Mouse (Mus musculus): Measurements from ENCODE around the gene Map6. TPM values are rescaled to one million over a fixed set of nuclear protein-coding genes. Genes with fewer than 3 reads are reported as not detected.

Gene Map6
- total RNA-seq, 2 experiments from 2014 or later, result not detected

DNA sequence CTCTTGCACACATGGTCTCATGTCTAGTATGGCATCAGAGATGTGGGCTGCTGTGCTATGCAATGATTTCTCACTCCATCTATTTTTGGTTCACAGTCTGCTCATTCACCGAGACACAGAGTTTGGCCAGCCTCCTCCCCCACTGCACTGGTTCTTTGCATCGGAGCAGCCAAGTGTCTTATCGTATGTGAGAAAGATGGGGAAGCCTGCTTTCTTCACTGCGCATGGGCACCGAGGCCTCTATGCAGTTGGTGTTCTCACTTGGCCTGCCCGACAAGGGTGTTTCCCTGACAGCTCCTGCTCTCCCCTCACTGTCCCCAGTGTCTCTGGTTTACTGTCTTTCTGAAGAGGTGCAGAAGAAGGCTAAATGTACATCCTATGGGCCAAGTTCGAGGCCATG, 12.2 kb upstream of the Map6 start:
- no peak for ATAC-seq (replicated peaks; ENCODE audit: low FRiP score, low TSS enrichment, poor library complexity, severe bottlenecking)

DNA sequence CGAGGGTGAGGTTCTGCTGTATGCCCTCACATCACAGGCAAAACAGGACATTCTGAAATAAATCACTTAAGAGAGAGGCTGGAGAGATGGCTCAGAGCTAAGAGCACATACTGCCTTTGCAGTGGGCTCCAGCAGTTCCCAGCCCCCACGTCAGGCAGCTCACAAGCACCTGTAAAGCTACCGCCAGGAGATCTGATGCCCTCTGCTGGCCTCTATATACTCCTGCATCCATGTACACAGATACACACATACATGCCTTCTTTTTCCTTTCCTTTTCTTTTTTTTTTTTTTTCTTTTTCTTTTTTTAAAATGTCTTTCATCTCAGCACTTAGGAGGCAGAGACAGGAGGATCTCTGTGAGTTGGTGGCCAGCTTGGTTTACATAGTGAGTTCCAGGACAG, 5.3 kb upstream of the Map6 start:
- no peak for ATAC-seq (replicated peaks; ENCODE audit: low FRiP score, low TSS enrichment, poor library complexity, severe bottlenecking)

DNA sequence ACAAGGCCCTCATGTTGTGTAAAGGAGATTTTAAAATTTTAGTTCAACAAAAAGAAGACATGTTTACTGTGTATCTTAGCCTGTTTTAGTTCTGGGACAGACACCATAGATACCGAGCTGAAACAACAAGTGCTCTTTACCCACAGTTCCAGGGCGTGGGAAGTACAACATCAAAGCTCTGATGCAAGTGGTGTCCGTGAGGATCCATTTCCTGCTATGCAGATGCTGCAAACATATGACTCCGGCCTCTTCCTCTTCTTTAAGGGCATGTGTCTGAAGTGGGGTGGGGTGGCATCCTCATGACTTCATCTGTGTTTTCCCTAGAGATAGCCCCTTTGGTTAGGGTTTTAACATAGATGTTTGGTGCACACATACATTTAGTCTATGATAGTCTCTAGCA, 3.7 kb upstream of the Map6 start:
- no peak for ATAC-seq (replicated peaks; ENCODE audit: low FRiP score, low TSS enrichment, poor library complexity, severe bottlenecking)

DNA sequence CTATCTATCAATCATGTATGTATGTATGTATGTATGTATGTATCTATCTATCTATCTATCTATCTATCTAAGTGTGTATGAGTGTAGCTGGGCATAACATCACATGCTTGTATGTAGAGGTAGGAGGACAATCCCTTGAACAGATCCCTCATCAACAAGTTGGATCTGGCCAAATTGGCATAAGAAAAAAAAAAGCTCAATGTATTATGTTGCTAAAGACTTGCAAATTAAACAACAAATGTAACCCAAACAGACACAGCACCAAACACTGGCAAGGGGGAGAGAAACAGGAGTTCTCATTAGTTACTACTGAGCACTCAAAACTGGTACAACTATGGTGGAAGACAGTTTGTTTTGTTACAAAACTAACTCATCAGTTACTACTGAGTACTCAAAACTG, 2.6 kb upstream of the Map6 start:
- no peak for ATAC-seq (replicated peaks; ENCODE audit: low FRiP score, low TSS enrichment, poor library complexity, severe bottlenecking)

DNA sequence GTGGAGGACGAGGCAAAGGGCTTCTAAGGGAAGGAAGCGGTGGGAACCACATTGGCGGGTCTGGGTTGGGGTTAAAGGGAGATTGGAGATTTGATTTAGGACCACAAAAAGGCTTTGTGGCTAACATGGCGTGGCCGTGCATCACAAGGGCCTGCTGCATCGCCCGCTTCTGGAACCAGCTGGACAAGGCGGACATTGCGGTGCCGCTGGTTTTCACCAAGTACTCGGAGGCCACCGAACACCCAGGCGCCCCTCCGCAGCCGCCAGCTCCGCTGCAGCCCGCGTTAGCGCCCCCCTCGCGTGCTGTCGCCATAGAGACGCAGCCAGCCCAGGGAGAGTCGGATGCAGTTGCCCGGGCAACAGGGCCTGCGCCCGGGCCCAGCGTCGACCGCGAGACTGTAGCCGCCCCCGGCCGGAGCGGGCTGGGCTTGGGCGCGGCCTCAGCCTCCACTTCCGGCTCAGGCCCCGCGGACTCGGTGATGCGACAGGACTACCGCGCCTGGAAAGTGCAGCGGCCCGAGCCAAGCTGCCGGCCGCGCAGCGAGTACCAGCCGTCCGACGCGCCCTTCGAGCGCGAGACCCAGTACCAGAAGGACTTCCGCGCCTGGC, 754 bp downstream of the Map6 start:
- no peak for ATAC-seq (replicated peaks; ENCODE audit: low FRiP score, low TSS enrichment, poor library complexity, severe bottlenecking)

DNA sequence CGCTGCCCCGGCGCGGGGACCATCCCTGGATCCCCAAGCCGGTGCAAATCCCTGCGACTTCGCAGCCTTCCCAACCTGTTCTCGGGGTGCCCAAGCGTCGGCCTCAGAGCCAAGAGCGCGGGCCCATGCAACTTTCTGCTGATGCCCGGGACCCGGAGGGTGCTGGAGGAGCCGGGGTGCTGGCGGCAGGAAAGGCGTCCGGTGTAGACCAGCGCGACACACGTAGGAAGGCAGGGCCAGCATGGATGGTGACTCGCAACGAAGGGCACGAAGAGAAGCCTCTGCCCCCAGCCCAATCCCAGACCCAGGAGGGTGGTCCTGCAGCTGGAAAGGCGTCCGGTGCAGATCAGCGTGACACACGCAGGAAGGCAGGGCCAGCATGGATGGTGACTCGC, 1.3 kb downstream of the Map6 start:
- 0 out of 2 replicates have a peak, but pooled peaks have one; percentile 27 for ATAC-seq (replicated peaks; ENCODE audit: low FRiP score, low TSS enrichment, poor library complexity, severe bottlenecking)

DNA sequence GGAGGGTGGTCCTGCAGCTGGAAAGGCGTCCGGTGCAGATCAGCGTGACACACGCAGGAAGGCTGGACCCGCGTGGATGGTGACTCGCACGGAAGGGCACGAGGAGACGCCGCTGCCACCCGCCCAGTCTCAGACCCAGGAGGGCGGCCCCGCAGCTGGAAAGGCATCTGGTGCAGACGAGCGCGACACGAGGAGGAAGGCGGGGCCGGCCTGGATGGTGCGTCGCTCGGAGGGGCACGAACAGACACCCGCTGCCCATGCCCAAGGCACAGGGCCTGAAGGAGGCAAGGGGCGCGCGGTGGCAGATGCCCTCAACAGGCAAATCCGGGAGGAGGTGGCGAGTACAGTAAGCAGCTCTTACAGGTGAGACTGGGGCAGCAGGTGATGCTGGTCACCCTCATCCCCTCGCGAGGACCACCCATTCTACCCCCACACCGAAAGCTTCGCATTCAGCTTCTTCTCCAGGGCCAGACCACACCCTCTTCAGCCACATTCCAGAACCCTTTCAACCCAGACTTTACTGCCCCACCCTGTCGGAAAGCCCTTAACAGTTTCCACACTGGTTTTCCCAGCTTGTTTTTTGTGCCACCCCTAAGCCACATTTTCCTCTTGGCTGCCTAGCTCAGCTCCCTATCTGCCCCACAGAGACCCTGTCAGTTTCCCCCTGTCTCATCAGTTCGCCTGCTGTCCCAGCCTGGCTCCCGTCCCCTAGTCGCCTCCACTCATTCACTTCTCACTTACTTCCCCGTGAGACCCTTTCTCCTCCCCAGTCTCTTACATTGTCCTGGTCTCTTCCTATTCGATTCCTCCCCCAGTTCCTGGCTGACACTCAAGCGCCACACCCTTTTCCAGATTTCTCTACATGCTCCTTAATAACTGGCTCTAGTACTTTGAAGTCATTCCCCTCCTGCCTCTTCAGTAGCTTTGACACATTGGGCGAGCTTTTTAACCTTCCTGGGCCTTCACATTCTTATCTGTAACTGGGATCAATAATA, 2.0 kb downstream of the Map6 start:
- no peak for ATAC-seq (replicated peaks; ENCODE audit: low FRiP score, low TSS enrichment, poor library complexity, severe bottlenecking)

DNA sequence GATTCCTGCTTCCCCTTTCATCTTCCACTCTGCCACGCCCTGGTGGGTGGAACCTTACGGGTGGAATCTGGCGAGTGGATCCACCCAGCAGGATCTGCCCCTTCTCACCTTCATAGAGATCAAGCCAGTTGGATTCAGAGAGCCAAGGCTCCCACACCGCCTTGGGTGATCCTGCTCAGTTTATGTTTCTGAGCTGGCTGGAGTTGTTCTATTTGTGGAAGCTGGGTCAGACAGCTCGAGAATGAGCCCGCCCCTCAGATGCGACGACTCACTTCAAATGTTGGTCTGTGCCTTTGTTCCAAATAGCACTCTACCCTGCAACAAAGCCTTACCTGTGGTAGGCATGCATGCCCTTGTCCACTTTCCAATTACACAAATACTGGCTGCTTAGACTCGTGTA, 4.4 kb downstream of the Map6 start:
- no peak for ATAC-seq (replicated peaks; ENCODE audit: low FRiP score, low TSS enrichment, poor library complexity, severe bottlenecking)

DNA sequence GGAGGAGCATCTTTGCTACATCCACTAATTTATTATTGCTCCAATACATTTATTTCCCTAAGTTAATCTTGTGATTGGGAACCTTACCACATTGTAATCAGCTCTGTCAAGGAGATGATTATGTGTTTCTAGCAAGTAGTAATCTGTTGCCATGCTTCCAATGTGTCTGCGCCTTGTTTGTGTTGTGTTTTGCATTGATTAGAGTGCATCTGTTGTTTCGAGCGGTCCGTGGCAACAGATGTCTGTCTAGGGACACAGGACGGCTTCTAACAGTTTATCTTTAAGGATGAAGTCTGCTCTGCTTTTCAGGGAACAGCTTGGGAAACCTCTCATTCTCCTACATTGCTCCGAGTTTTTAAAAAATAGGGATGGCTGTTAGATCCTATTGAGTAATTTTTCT, 7.9 kb downstream of the Map6 start:
- ATAC-seq (replicated peaks; ENCODE audit: low FRiP score, low TSS enrichment, poor library complexity, severe bottlenecking), result no peak

DNA sequence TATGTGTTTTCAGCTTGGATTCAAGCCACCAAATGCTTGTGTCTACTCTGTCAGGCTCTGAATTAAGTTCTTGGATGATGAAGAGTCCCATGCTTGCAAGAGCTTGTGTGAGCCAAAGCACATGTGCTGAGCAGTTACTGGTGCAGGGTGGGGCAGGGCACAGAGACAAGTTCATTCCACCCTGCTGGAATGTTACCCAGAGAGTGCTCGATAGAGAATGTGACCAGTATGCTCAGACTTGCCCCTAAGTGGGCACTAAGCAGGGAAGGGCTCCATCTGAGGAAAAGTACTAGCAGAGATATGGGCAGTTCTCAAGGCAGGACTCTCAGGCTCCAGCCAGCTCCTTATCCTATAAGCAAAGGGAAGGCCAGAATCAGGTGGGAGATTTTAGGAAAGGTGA, 9.4 kb downstream of the Map6 start:
- no peak for ATAC-seq (replicated peaks; ENCODE audit: low FRiP score, low TSS enrichment, poor library complexity, severe bottlenecking)

DNA sequence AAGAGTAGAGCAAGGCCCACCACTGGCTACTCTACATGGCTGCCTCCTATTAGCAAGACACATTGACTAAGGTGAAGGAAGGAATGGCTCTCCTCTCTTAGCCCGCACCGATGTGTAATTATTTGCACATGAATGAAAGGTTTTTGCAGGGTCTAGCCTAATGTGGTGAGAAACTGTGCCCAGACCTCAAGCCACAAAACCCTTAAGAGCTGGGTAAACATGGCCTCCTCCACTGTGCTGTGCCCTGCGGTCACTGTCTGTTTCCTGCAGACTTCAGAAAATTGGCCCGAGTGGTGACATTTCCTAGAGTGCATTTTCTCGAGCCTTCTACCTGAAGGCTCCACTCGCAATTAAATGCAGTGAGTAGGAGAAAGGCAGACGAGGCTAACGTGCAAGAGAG, 11.1 kb downstream of the Map6 start:
- ATAC-seq (replicated peaks; ENCODE audit: low FRiP score, low TSS enrichment, poor library complexity, severe bottlenecking), result no peak

DNA sequence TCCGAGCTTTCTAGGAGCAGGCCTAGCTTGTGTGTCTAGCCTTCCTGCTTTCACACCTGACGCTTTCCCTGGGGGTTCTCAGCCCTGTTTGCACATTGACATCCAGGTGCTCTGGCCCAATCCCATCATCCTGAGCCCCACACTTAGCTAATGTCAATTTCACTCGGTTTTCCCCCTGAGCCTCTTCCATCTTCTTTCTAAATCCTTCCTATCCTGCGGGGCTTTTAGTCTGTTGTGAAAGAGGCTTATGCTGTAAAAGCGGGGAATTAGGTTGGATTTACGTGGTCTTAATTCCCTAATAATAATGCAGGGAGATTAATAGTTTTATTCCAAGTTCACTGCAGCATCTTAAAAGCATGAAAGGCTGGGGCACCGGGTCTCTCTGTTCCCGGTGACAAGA, 12.3 kb downstream of the Map6 start:
- ATAC-seq (replicated peaks; ENCODE audit: low FRiP score, low TSS enrichment, poor library complexity, severe bottlenecking), result no peak

DNA sequence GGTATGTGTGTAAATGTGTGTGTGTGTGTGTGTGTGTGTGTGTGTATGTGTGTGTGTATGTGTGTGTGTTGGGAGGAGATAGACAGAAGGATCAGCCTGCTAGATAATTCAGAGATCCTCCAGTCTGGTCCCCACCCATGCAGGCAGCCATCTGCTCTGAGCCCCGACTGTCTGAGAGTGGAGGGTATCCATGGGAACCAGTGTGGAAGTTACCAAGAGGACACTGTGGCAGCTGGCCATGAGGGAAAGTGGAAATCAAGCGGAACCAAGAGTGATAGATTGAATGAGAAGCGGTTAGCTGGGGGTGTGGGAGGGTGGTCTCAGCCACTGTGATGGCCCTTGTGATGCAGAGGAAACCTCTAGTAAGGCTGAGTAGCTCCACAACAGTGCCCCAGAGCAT, 20.0 kb downstream of the Map6 start:
- ATAC-seq (replicated peaks; ENCODE audit: low FRiP score, low TSS enrichment, poor library complexity, severe bottlenecking), result no peak

DNA sequence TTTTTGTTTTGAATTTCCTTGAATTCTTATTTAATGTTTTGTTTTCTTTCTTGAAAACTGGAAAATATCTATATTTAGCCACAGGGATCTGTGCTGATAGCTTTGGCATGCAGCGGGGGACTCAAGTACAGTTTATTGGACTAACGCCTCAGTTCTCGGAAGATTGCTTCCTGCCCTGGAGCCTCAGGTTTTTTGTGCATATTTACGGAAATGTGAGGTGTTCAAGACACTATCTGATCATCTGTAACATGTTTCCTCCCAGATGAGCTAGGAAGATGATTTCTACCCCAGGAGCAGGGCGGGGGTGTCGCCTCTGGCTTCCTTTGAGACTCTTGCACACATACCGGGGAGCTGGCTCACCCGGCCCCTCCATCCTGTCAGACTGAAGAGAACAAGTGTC, 22.8 kb downstream of the Map6 start:
- ATAC-seq (replicated peaks; ENCODE audit: low FRiP score, low TSS enrichment, poor library complexity, severe bottlenecking), result no peak

DNA sequence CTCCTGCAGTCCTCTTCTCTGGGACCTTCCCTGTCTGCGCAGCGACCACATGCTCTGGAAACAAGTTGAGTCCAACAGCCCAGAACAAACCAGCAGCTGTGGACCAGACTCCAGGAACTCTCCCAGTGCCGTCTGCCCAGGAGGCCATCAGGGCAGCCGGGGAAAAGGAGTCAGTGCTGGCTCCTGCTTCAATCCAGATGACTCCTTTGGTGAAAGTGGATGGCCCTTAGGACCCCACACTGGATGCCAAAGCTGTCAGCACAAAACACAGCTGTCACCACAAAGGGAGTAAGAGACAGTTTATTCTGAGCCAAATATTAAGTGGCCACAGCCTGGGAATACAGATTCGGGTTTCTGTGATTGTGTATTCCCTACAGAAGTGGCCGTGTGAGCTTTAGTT, 23.7 kb downstream of the Map6 start:
- no peak for ATAC-seq (replicated peaks; ENCODE audit: low FRiP score, low TSS enrichment, poor library complexity, severe bottlenecking)

DNA sequence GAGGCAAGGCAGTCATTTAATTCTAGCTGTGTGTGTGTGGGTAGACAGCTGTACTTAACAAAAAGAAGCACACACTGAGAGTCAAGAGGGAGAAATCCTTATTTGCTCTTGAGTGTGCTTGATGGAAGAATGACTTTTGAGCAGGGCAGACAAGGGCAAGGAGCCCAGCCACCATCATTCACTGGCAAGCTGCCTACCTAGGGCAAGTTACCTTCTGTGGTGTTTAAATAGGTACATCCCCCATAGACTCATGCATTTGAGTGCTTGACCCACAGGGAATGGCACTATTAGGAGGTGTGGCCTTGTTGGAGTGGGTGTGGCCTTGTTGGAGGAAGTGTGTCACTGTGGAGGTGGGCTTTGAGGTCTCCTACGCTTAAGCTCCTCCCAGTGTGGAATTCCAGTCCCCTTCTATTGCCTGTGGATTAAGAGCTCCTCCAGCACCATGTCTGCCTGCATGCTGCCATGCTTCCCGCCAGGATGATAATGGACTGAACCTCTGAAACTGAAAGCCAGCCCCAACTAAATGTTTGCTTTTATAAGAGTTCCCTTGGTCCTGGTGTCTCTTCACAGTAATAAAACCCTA, 27.0 kb downstream of the Map6 start:
- ATAC-seq (replicated peaks; ENCODE audit: low FRiP score, low TSS enrichment, poor library complexity, severe bottlenecking), result no peak

DNA sequence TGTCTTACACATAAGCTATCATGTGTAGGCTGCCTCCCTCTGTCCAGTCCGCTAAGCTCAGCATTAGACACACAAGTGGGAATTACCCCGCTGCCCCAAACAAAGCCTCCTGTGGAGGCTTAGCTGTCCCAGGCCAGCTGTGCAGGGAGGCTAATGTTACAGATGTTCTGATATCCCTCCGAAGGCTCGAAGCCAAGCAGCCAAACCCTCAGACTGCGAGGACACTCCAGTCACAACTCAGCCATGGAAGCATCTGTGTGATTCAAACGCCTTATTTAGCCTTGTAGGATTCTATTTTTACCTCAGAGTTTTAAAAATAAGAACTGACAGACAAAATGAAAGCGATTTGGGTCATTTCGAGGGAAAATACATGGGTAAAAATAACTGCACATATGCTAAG, 27.9 kb downstream of the Map6 start:
- no peak for ATAC-seq (replicated peaks; ENCODE audit: low FRiP score, low TSS enrichment, poor library complexity, severe bottlenecking)

DNA sequence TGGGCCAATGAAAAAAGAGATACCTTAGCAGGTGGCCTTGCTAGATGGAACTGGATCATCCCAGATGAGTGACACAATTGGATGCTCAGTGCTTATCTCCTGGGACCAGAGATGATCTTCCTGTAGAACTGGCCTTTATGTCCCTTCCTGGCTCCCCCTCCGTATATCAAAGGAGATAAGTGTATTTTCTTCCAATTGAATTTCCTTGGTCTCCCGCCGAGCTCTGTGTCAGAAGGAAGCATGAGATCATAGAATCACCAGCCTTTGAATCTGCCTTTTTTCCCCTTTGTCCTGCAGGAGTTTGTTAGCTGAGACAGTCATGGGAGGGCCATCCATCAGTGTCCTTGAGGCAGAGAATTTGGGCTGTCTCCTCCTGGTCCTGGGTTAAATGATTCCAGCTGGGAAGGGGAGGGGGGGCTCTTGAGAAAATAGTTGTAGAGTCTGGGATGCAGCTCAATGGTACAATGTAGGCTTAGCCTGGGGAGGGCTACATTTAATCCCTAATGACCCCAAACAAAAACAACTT, 33.5 kb downstream of the Map6 start:
- ATAC-seq (replicated peaks; ENCODE audit: low FRiP score, low TSS enrichment, poor library complexity, severe bottlenecking), result no peak

DNA sequence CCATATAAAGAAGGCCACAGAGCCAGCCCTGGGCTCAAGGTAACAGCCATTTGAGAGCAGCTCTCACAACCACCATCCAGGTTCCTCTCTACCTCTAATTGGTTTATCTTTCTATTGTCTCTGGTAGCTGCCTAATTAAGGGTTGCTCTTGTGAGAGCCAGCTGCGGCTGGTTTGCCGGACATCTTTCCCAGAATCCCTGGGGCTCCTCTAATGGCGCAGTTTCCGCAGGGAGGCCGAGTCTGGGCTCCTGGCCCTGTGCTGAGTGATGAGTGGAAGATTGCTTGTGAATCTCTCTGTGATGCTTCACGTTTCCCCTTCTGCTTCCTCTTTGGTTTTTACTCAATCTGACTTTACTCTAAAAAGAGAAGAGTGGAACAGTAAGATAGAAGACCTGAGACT, 36.8 kb downstream of the Map6 start:
- no peak for ATAC-seq (replicated peaks; ENCODE audit: low FRiP score, low TSS enrichment, poor library complexity, severe bottlenecking)

DNA sequence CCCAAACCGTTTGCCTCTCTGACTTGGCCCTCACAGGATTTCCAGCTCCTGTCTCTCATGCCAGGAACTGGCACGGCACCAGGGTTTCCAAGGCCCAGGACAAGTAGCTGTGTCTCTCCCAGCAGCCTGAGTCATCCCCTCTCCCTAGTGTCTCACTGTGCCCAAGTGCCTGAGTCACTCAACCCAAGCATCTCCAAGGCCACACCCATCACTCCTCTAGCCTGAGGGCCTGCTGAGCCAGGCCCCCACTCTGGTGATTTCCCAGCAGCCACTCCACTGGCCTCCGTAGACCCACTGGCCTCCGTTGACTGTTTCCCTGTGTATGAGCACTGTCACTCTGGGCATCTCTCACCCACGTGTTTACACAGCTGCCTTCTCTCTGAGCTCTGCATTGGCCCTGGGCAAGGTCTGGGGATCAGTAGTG, 37.7 kb downstream of the Map6 start:
- ATAC-seq (replicated peaks; ENCODE audit: low FRiP score, low TSS enrichment, poor library complexity, severe bottlenecking), result no peak; the same call in 1 of the 2 replicates
